8 mouse cellular contexts compared by ENCODE assay signal in the genomic region with DNA sequence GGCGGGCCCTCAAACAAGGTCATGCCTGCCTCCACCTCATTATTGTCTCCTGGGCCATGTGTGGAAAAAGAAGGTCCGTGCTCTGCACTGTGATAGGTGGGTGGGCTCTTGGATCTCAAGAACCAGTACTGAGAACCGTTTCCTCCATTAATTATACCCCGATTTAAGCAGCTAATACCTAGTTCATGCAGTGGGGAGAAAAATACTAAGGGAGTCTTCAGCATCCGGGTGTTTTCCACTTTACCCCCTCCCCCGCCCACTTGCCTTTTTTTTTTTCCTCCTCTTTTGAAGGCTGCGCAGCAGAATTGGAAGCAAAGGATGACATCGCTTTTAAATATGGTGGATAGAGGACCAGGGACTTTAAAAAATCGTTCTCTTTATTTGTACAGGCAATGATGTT. TPM values are rescaled to one million over a fixed set of nuclear protein-coding genes. Genes with fewer than 3 reads are reported as not detected.
DNase-seq lines count a peak whose midpoint lies in the region; ATAC-seq and TF ChIP-seq lines count a peak whose summit lies in the region.

No protein-coding gene starts in this region.

- no peak for ATAC-seq in kidney, embryonic 16.5 days (ENCODE audit: low FRiP score, low TSS enrichment)
- no peak for ATAC-seq in heart, postnatal 0 days (ENCODE audit: insufficient read depth, low read depth)

- no peak for DNase-seq in kidney, adult 11 months
- DNase-seq in cerebellum, adult 18-20 months, result peak; percentile 21 to 52
- peak; percentile 31 for DNase-seq in heart, postnatal 0 days (ENCODE audit: low spot score)
- no peak for DNase-seq in midbrain, embryonic 10.5 days (ENCODE audit: low spot score)
- DNase-seq in right cerebral cortex, postnatal 25 days, result no peak
- no peak for DNase-seq in frontal cortex, postnatal 14 days (ENCODE audit: low spot score in 2 of 2)

- H3K4me1 ChIP-seq in kidney, embryonic 16.5 days (ENCODE audit: insufficient read depth, low read length), result peaks cover 21% of the 10 kb centered on the region
- H3K4me1 ChIP-seq in E14TG2a.4 (replicated peaks; ENCODE audit: low read depth, low read length), result peaks cover 14% of the 10 kb centered on the region
- peaks cover 26% of the 10 kb centered on the region for H3K4me1 ChIP-seq in heart, postnatal 0 days (ENCODE audit: control insufficient read depth, insufficient read depth)
- peaks cover 25% of the 10 kb centered on the region for H3K4me1 ChIP-seq in midbrain, embryonic 10.5 days

- H3K27me3 ChIP-seq in kidney, embryonic 16.5 days (ENCODE audit: insufficient read depth, low read length), result no peaks in the 10 kb centered on the region
- no peaks in the 10 kb centered on the region for H3K27me3 ChIP-seq in E14TG2a.4 (ENCODE audit: insufficient read depth, low read length)
- no peaks in the 10 kb centered on the region for H3K27me3 ChIP-seq in heart, postnatal 0 days (ENCODE audit: control insufficient read depth, insufficient read depth, low read length)
- H3K27me3 ChIP-seq in midbrain, embryonic 10.5 days (ENCODE audit: low read depth, poor library complexity, severe bottlenecking), result no peaks in the 10 kb centered on the region

- no peak for TF ChIP-seq EP300 in heart, postnatal 0 days (IDR thresholded peaks at IDR 0.05; ENCODE audit: low read depth)

- TF ChIP-seq CTCF in E14TG2a.4 (conservative IDR thresholded peaks at IDR 0.05; ENCODE audit: low read length), result no peak
- TF ChIP-seq CTCF in heart, postnatal 0 days (IDR thresholded peaks at IDR 0.05; ENCODE audit: low read depth), result no peak

- H3K9me3 ChIP-seq in kidney, embryonic 16.5 days (ENCODE audit: low read length), result no peaks in the 10 kb centered on the region
- H3K9me3 ChIP-seq in E14TG2a.4 (ENCODE audit: low read length), result no peaks in the 10 kb centered on the region
- no peaks in the 10 kb centered on the region for H3K9me3 ChIP-seq in heart, postnatal 0 days (replicated peaks; ENCODE audit: control insufficient read depth, low read length)
- no peaks in the 10 kb centered on the region for H3K9me3 ChIP-seq in midbrain, embryonic 10.5 days (replicated peaks)

- peak overlapping the region; percentile 74 for H3K4me3 ChIP-seq in kidney, embryonic 16.5 days (ENCODE audit: low read length)
- peak overlapping the region; percentile 84 for H3K4me3 ChIP-seq in E14TG2a.4 (replicated peaks; ENCODE audit: low read length)
- H3K4me3 ChIP-seq in heart, postnatal 0 days (ENCODE audit: low read depth, low read length), result peak overlapping the region; percentile 88
- peak overlapping the region; percentile 73 for H3K4me3 ChIP-seq in midbrain, embryonic 10.5 days

- 13% methylated on average over 9 of the region's 9 CpGs for WGBS in kidney, embryonic 16.5 days
- WGBS in heart, postnatal 0 days, result 10% methylated on average over 9 of the region's 9 CpGs
- WGBS in midbrain, embryonic 10.5 days, result 21% methylated on average over 9 of the region's 9 CpGs

- peak overlapping the region; percentile 72; the same call in 1 of the 2 replicates for H3K27ac ChIP-seq in kidney, embryonic 16.5 days (ENCODE audit: low read length)
- H3K27ac ChIP-seq in heart, postnatal 0 days (ENCODE audit: low read depth), result peak overlapping the region; percentile 84
- peak overlapping the region; percentile 89 for H3K27ac ChIP-seq in midbrain, embryonic 10.5 days (replicated peaks)

- peak overlapping the region; percentile 81 for H3K9ac ChIP-seq in kidney, embryonic 16.5 days (replicated peaks; ENCODE audit: low read length)
- peak overlapping the region; percentile 84 for H3K9ac ChIP-seq in heart, postnatal 0 days (replicated peaks; ENCODE audit: low read depth, low read length)

- H3K36me3 ChIP-seq in kidney, embryonic 16.5 days (ENCODE audit: insufficient read depth, low read length), result peaks cover 15% of the 10 kb centered on the region; the same call in 1 of the 2 replicates
- peaks cover 29% of the 10 kb centered on the region for H3K36me3 ChIP-seq in E14TG2a.4 (ENCODE audit: insufficient read depth, low read length)
- H3K36me3 ChIP-seq in heart, postnatal 0 days (replicated peaks; ENCODE audit: control insufficient read depth, insufficient read depth, low read length), result peaks cover 22% of the 10 kb centered on the region
- H3K36me3 ChIP-seq in midbrain, embryonic 10.5 days, result peaks cover 16% of the 10 kb centered on the region

- H3K4me2 ChIP-seq in kidney, embryonic 16.5 days (replicated peaks; ENCODE audit: low read depth, low read length), result peak overlapping the region; percentile 77
- H3K4me2 ChIP-seq in heart, postnatal 0 days (ENCODE audit: low read depth, low read length), result peak overlapping the region; percentile 74

RNA-seq across cellular contexts. Expression of gene Gabarapl1, which starts 1.1 kb away (rescaled TPM):
- polyA plus RNA-seq in kidney, embryonic 16.5 days (2015; fragmentation: Nextera tagmentation; extraction: Ambion mirVana), result 74.1 and 77.7 TPM in 2 replicates
- 63.3 and 73.2 TPM in 2 replicates for total RNA-seq in heart, postnatal 0 days (2014; rRNA removed; ENCODE audit: low replicate concordance)
- polyA plus RNA-seq in heart, postnatal 0 days (2015; fragmentation: Nextera tagmentation; extraction: Ambion mirVana), result 41.8 and 52.7 TPM in 2 replicates
- 47.1 and 59.3 TPM in 2 replicates for polyA plus RNA-seq in midbrain, embryonic 10.5 days (2016; fragmentation: Nextera tagmentation; extraction: Ambion mirVana)

RNA-seq across cellular contexts. Expression of gene Tmem52b, which starts 21.7 kb away (rescaled TPM):
- polyA plus RNA-seq in kidney, embryonic 16.5 days (2015; fragmentation: Nextera tagmentation; extraction: Ambion mirVana), result 61.5 and 63.1 TPM in 2 replicates
- total RNA-seq in heart, postnatal 0 days (2014; rRNA removed; ENCODE audit: low replicate concordance), result not detected in 2 replicates
- polyA plus RNA-seq in heart, postnatal 0 days (2015; fragmentation: Nextera tagmentation; extraction: Ambion mirVana), result not detected in 2 replicates
- polyA plus RNA-seq in midbrain, embryonic 10.5 days (2016; fragmentation: Nextera tagmentation; extraction: Ambion mirVana), result not detected in 2 replicates

RNA-seq across cellular contexts. Expression of gene Olr1, which starts 27.1 kb away (rescaled TPM):
- polyA plus RNA-seq in kidney, embryonic 16.5 days (2015; fragmentation: Nextera tagmentation; extraction: Ambion mirVana), result not detected in 2 replicates
- total RNA-seq in heart, postnatal 0 days (2014; rRNA removed; ENCODE audit: low replicate concordance), result 0.35 and 1.9 TPM in 2 replicates
- 0.27 TPM in 2 replicates for polyA plus RNA-seq in heart, postnatal 0 days (2015; fragmentation: Nextera tagmentation; extraction: Ambion mirVana)
- polyA plus RNA-seq in midbrain, embryonic 10.5 days (2016; fragmentation: Nextera tagmentation; extraction: Ambion mirVana), result 0.10 TPM in 1 of 2 replicates, not detected in the other

RNA-seq across cellular contexts. Expression of gene Klre1, which starts 43.6 kb away (rescaled TPM):
- not detected in 2 replicates for polyA plus RNA-seq in kidney, embryonic 16.5 days (2015; fragmentation: Nextera tagmentation; extraction: Ambion mirVana)
- not detected in 2 replicates for total RNA-seq in heart, postnatal 0 days (2014; rRNA removed; ENCODE audit: low replicate concordance)
- polyA plus RNA-seq in heart, postnatal 0 days (2015; fragmentation: Nextera tagmentation; extraction: Ambion mirVana), result not detected in 2 replicates
- polyA plus RNA-seq in midbrain, embryonic 10.5 days (2016; fragmentation: Nextera tagmentation; extraction: Ambion mirVana), result not detected in 2 replicates

RNA-seq across cellular contexts. Expression of gene Klrd1, which starts 57.5 kb away (rescaled TPM):
- polyA plus RNA-seq in kidney, embryonic 16.5 days (2015; fragmentation: Nextera tagmentation; extraction: Ambion mirVana), result 0.32 and 0.36 TPM in 2 replicates
- not detected in 2 replicates for total RNA-seq in heart, postnatal 0 days (2014; rRNA removed; ENCODE audit: low replicate concordance)
- polyA plus RNA-seq in heart, postnatal 0 days (2015; fragmentation: Nextera tagmentation; extraction: Ambion mirVana), result 0.15 and 0.30 TPM in 2 replicates
- polyA plus RNA-seq in midbrain, embryonic 10.5 days (2016; fragmentation: Nextera tagmentation; extraction: Ambion mirVana), result 0.14 TPM in 1 of 2 replicates, not detected in the other

Comparison
In these comparisons a context has a peak if more than half of its experiments do, and no peak if none do; other contexts are left out.
1. DNase-seq: peak in cerebellum, adult 18-20 months (2 of 2) and heart, postnatal 0 days (single experiment); none in kidney, adult 11 months (single experiment), midbrain, embryonic 10.5 days (single experiment), right cerebral cortex, postnatal 25 days (single experiment) and frontal cortex, postnatal 14 days (0 of 2).
2. RNA of gene Tmem52b, which starts 21.7 kb away (polyA plus RNA-seq): 61.5 to 63.1 TPM in kidney, embryonic 16.5 days; not detected in heart, postnatal 0 days and not detected in midbrain, embryonic 10.5 days; every median in the first group is over 10 times any median in the second.
3. Peak in every context shown above with its lines, with median percentiles within 50 percentile points of each other: H3K27ac ChIP-seq and H3K4me3 ChIP-seq.